In the genomic region with DNA sequence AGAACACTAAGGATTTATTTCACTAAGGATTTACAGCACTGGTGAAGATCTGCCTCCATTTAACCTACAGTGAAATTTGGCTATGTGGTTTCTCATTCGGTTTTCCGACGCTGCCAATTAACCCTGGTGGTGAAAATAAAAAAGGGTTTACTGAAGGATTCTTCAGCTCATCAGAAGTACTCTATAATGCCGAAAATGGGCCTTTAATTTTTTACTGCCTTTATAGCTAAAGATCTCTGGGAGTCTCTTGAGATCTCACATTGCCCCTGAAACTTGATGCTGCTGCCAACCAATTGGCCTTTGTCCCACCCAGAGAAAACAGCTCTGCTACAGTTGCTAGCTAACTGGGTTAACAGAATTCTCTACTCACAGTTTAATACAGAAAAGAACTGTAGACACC, we compare ENCODE assay signal across 8 mouse cellular contexts. TPM values are rescaled to one million over a fixed set of nuclear protein-coding genes. Genes with fewer than 3 reads are reported as not detected.
A peak's percentile ranks its signal among the peaks of the same experiment; 100 is the strongest.
DNase-seq lines count a peak whose midpoint lies in the region; ATAC-seq and TF ChIP-seq lines count a peak whose summit lies in the region.

No protein-coding gene starts in this region.

- no peak for TF ChIP-seq EP300 in liver, postnatal 0 days (IDR thresholded peaks at IDR 0.05; ENCODE audit: low read depth)

- no peaks in the 10 kb centered on the region for H3K9me3 ChIP-seq in lung, embryonic 14.5 days (ENCODE audit: low read depth, low read length)
- no peaks in the 10 kb centered on the region for H3K9me3 ChIP-seq in hindbrain, postnatal 0 days (ENCODE audit: low read length)
- H3K9me3 ChIP-seq in liver, postnatal 0 days (ENCODE audit: low read length): no peaks in the 10 kb centered on the region

- 0 out of 2 replicates have a peak, but pooled peaks have one; percentile 32 for TF ChIP-seq CTCF in lung, embryonic 14.5 days (IDR thresholded peaks at IDR 0.05; ENCODE audit: low read depth)
- TF ChIP-seq CTCF in hindbrain, postnatal 0 days (IDR thresholded peaks at IDR 0.05; ENCODE audit: low read depth): peak; percentile 36
- 0 out of 2 replicates have a peak, but pooled peaks have one; percentile 9 for TF ChIP-seq CTCF in liver, postnatal 0 days (IDR thresholded peaks at IDR 0.05; ENCODE audit: low read depth)

- no peaks in the 10 kb centered on the region for H3K27me3 ChIP-seq in lung, embryonic 14.5 days (ENCODE audit: insufficient read depth, low read length)
- no peaks in the 10 kb centered on the region for H3K27me3 ChIP-seq in hindbrain, postnatal 0 days (ENCODE audit: insufficient read depth, low read length)
- H3K27me3 ChIP-seq in liver, postnatal 0 days (ENCODE audit: insufficient read depth, low read length): no peaks in the 10 kb centered on the region

- no peaks in the 10 kb centered on the region for H3K4me1 ChIP-seq in lung, embryonic 14.5 days (ENCODE audit: insufficient read depth)
- no peaks in the 10 kb centered on the region for H3K4me1 ChIP-seq in hindbrain, postnatal 0 days (ENCODE audit: insufficient read depth, low read length)
- peaks cover 15% of the 10 kb centered on the region for H3K4me1 ChIP-seq in liver, postnatal 0 days (ENCODE audit: insufficient read depth)

- no peak for ATAC-seq in lung, embryonic 14.5 days (ENCODE audit: insufficient read depth)
- no peak for ATAC-seq in hindbrain, postnatal 0 days
- ATAC-seq in liver, postnatal 0 days: no peak

- H3K36me3 ChIP-seq in lung, embryonic 14.5 days (ENCODE audit: insufficient read depth): peaks cover 24% of the 10 kb centered on the region
- H3K36me3 ChIP-seq in hindbrain, postnatal 0 days (ENCODE audit: insufficient read depth, low read length): peaks cover 10% of the 10 kb centered on the region; the same call in 1 of the 2 replicates
- H3K36me3 ChIP-seq in liver, postnatal 0 days (replicated peaks; ENCODE audit: insufficient read depth, low read length): peaks cover 28% of the 10 kb centered on the region

- DNase-seq in lung, embryonic 14.5 days: peak; percentile 70
- DNase-seq in lung, postnatal 10 days: no peak
- DNase-seq in embryo, embryonic 11.5 days (ENCODE audit: low read depth, low spot score): peak; percentile 29
- DNase-seq in hindbrain, postnatal 0 days (ENCODE audit: low spot score): peak; percentile 45
- no peak for DNase-seq in liver, postnatal 0 days
- DNase-seq in urinary bladder, postnatal 25 days (ENCODE audit: low spot score): no peak
- DNase-seq in spleen, postnatal 36 days (ENCODE audit: low spot score in 2 of 2): no peak
- no peak for DNase-seq in gastrocnemius, postnatal 25 days

- peak overlapping the region; percentile 100 for H3K27ac ChIP-seq in lung, embryonic 14.5 days (ENCODE audit: low read depth)
- peak overlapping the region; percentile 100 for H3K27ac ChIP-seq in hindbrain, postnatal 0 days
- H3K27ac ChIP-seq in liver, postnatal 0 days (ENCODE audit: low read depth): peak overlapping the region; percentile 100

- peak overlapping the region; percentile 89 for H3K4me3 ChIP-seq in lung, embryonic 14.5 days (ENCODE audit: low read depth, low read length)
- peak overlapping the region; percentile 98 for H3K4me3 ChIP-seq in hindbrain, postnatal 0 days (ENCODE audit: low read length)
- peak overlapping the region; percentile 100 for H3K4me3 ChIP-seq in liver, postnatal 0 days (ENCODE audit: low read depth, low read length)

- H3K9ac ChIP-seq in lung, embryonic 14.5 days: peak overlapping the region; percentile 99
- H3K9ac ChIP-seq in hindbrain, postnatal 0 days (replicated peaks; ENCODE audit: low read length): peak overlapping the region; percentile 100
- peak overlapping the region; percentile 100 for H3K9ac ChIP-seq in liver, postnatal 0 days (replicated peaks)

- peak overlapping the region; percentile 83 for H3K4me2 ChIP-seq in lung, embryonic 14.5 days
- H3K4me2 ChIP-seq in hindbrain, postnatal 0 days (ENCODE audit: low read depth, low read length): peak overlapping the region; percentile 52
- H3K4me2 ChIP-seq in liver, postnatal 0 days (ENCODE audit: low read depth, low read length): peak overlapping the region; percentile 67

- WGBS in lung, embryonic 14.5 days: 0% methylated on average over 4 of the region's 4 CpGs
- WGBS in hindbrain, postnatal 0 days: 2% methylated on average over 4 of the region's 4 CpGs
- 1% methylated on average over 4 of the region's 4 CpGs for WGBS in liver, postnatal 0 days (ENCODE audit: insufficient replicate concordance)

RNA-seq across cellular contexts. Expression of a gene that starts 40.1 kb away (rescaled TPM):
- 3.4 and 3.6 TPM in 2 replicates for polyA plus RNA-seq in lung, embryonic 14.5 days (2014; fragmentation: Nextera tagmentation; extraction: Ambion mirVana)
- 53.6 and 56.6 TPM in 2 replicates for total RNA-seq in hindbrain, postnatal 0 days (2014; rRNA removed)
- polyA plus RNA-seq in hindbrain, postnatal 0 days (2015; fragmentation: Nextera tagmentation; extraction: Ambion mirVana): 59.5 and 64.9 TPM in 2 replicates
- polyA plus RNA-seq in liver, postnatal 0 days (2015; fragmentation: Nextera tagmentation; extraction: Ambion mirVana): 0.04 and 0.08 TPM in 2 replicates
- total RNA-seq in gastrocnemius, postnatal 25 days (2021): not detected

RNA-seq across cellular contexts. Expression of a gene that starts 41.0 kb away (rescaled TPM):
- polyA plus RNA-seq in lung, embryonic 14.5 days (2014; fragmentation: Nextera tagmentation; extraction: Ambion mirVana): 123 and 127 TPM in 2 replicates
- 60.5 and 84.9 TPM in 2 replicates for total RNA-seq in hindbrain, postnatal 0 days (2014; rRNA removed)
- polyA plus RNA-seq in hindbrain, postnatal 0 days (2015; fragmentation: Nextera tagmentation; extraction: Ambion mirVana): 46.9 and 49.8 TPM in 2 replicates
- 71.4 and 74.3 TPM in 2 replicates for polyA plus RNA-seq in liver, postnatal 0 days (2015; fragmentation: Nextera tagmentation; extraction: Ambion mirVana)
- total RNA-seq in gastrocnemius, postnatal 25 days (2021): 100 to 1,000 TPM; 132 to 145 TPM

RNA-seq across cellular contexts. Expression of a gene that starts 59.4 kb away (rescaled TPM):
- polyA plus RNA-seq in lung, embryonic 14.5 days (2014; fragmentation: Nextera tagmentation; extraction: Ambion mirVana): 0.70 and 0.99 TPM in 2 replicates
- 12.1 and 13.2 TPM in 2 replicates for total RNA-seq in hindbrain, postnatal 0 days (2014; rRNA removed)
- polyA plus RNA-seq in hindbrain, postnatal 0 days (2015; fragmentation: Nextera tagmentation; extraction: Ambion mirVana): 3.4 and 3.6 TPM in 2 replicates
- polyA plus RNA-seq in liver, postnatal 0 days (2015; fragmentation: Nextera tagmentation; extraction: Ambion mirVana): 0.14 and 0.21 TPM in 2 replicates
- total RNA-seq in gastrocnemius, postnatal 25 days (2021): 10 to 100 TPM; 36.7 to 39.6 TPM

Comparison
In these comparisons a context has a peak if more than half of its experiments do, and no peak if none do; other contexts are left out.
1. DNase-seq: peak in lung, embryonic 14.5 days (single experiment), embryo, embryonic 11.5 days (single experiment) and hindbrain, postnatal 0 days (single experiment); none in lung, postnatal 10 days (single experiment), liver, postnatal 0 days (single experiment), urinary bladder, postnatal 25 days (single experiment), spleen, postnatal 36 days (0 of 2) and gastrocnemius, postnatal 25 days (single experiment).
2. RNA of a gene that starts 40.1 kb away (polyA plus RNA-seq): 59.5 to 64.9 TPM in hindbrain, postnatal 0 days; 3.4 to 3.6 TPM in lung, embryonic 14.5 days and 0.04 to 0.08 TPM in liver, postnatal 0 days; every median in the first group is over 10 times any median in the second.
3. Peak in every context shown above with its lines, with median percentiles within 50 percentile points of each other: H3K27ac ChIP-seq, H3K4me2 ChIP-seq, H3K4me3 ChIP-seq, H3K9ac ChIP-seq and CTCF ChIP-seq.